Mouse (Mus musculus) ovary, adult 10 weeks (tissue): ENCODE data around the gene Blm. TPM values are rescaled to one million over a fixed set of nuclear protein-coding genes. Genes with fewer than 3 reads are reported as not detected.

Experiments
- polyA plus RNA-seq: library from polyadenylated mRNA; stranded (reverse); fragments of 350-450 nt; fragmentation: Illumina TruSeq; extraction: RNeasy Lipid Tissue Mini Kit (QIAGEN cat#74804); gene quantifications from one replicate; pipeline ENCODE4 v1.2.3, GENCODE M21; 2014

Gene Blm
- 36.7 TPM for polyA plus RNA-seq

DNA sequence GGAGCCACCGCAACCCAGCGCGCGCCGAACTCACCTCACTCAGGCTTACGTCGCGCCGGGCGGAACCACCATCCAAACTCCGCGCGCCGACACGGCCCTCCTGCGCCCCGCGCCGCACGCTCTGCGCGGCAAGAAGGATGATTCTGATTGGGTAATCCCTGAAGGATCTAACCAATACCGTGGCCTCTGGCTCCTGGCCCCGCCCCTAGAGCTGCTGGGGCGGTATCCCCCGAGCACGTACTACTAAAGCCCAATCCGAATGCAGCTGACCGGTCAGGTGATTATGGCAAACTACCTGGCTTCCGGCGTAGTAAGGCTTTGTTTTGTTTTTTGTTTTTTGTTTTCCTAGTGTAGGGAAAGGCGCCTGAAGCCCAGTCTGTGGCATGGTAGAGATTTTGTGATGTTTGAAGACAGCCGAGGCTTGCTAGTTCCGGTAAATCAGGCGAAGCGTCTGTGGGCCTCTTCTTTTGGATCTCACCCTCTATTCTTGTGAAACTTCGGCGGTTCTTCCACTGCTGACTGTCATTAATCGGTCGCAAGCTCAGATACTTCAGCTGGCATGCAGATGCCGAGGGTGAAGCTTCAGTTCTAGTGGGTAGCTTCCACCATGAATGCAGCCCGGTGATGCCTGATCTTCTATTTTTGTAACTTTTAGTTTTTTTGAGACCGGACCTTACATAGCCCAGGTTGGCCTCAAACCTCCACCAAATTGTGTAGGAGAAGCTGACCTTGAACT is at the start of gene Blm:
Gene Blm (minus strand): TSS at position 111 of the 736 bp plus-strand sequence.

DNA sequence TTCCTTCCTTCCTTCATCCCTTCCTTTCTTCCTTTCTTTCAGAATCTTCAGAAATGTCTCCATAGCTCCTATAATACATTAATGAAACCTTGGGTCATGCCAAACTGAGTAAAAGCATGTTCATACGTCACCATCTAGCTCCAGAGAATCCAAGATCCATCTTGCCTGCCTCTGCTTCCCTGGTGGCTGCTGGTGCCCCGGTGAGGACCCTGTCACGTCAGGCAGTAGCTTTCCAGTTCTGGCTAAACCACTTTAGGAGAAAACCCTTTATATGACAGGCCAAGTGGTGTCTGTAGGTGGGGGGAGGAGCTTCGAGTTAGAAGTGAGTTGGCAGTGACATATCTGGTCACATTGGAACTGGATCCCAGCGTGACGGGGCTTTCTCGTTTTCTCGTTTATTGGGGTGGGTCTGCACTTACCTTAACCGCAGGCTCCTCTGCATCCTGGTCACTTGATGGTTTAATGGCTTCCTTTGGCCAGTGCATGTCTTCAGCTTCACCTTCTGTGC is 129.7 kb downstream of the Blm start, which contains the start of gene Furin:
Gene Furin (minus strand): TSS at position 249 of the 508 bp plus-strand sequence.

Other genes with a start within 250 kb of the Blm start
- gene Prc1, start 240.7 kb downstream of the Blm start, polyA plus RNA-seq = 117 TPM
- gene Rccd1, start 210.7 kb downstream of the Blm start, polyA plus RNA-seq = 3.0 TPM
- gene Unc45a, start 194.1 kb downstream of the Blm start, polyA plus RNA-seq = 4.1 TPM
- gene Hddc3, start 192.0 kb downstream of the Blm start, polyA plus RNA-seq = 20.4 TPM
- gene Man2a2, start 163.7 kb downstream of the Blm start, polyA plus RNA-seq = 24.3 TPM
- not detected for gene Fes, start 147.2 kb downstream of the Blm start, polyA plus RNA-seq
- 1.2 TPM for gene Furin, start 129.7 kb downstream of the Blm start, polyA plus RNA-seq
- gene Crtc3, start 153.8 kb upstream of the Blm start, polyA plus RNA-seq = 6.0 TPM